Mouse (Mus musculus) heart, adult 8-10 months (tissue): ENCODE measurements around the gene Cept1. TPM values are rescaled to one million over a fixed set of nuclear protein-coding genes. Genes with fewer than 3 reads are reported as not detected.

Experiments
- DNase-seq: peaks from one replicate; pipeline ENCODE4 v3.0.0; 2022; ENCODE audit warnings: low spot score
- total RNA-seq, 4 experiments: library from RNA; stranded (reverse); gene quantifications; 2 replicates each; pipeline ENCODE4 v1.2.4; 2022

Cept1 gene
- total RNA-seq, 4 experiments from 2014 or later, result 15.9 to 23.5 (median 18.3) TPM

DNA sequence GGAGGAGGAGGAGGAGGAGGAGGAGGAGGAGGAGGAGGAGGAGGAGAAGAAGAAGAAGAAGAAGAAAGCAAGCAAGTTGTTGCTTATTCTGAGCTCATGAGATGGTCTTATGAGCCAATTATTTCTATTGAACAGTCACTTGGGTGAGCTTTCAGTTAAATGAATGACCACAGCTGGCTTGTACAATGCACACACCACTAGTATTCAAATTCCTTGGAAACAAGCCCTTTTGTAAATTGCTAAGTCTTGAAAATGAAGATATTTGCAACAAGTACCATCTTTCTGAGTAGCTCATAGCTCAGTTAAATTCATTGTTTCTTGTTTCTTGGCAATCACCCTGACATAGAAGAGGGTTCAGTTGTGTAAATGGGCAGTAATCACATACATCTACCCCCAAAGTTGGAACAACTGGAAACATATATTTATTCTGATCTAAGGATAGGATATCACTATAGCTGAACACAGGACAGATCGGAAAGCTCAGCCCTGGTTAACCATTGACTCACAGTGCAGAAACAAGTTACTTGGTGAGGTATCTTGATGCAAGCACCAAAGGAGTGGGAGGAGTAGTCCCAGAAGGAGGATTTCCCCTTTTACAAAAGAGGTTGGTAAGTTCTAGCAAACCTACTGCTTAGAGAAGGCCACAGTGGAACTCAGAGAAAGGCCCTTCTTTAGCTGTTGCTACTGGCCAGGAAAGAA lies 52.1 kb downstream of the Cept1 start:
- no peak for DNase-seq

DNA sequence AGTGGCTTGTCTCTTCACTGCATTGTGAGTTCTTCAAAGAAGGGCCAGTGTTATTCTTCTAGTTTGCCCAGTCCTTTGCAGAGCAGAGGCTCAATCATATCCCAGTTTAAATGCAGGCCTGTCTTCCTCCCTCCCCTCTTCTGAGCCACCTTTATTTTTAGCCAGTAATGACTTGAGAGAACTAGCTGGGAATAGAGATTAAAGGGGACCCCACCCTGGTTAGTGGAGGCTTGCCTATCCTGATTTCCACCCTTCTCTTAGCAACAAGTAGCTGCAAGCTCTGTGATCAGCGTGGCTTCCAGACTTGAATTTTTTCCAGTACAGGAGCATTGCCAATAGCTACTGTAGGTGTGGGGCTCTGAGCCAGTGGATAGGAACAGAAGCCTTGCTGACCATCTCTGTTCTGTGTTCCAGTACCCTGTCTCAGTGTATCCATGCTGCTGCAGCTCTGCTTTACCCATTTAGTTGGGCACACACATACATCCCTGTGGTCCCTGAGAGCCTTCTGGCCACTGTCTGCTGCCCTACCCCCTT lies 53.1 kb downstream of the Cept1 start:
- peak; percentile 39 for DNase-seq

DNA sequence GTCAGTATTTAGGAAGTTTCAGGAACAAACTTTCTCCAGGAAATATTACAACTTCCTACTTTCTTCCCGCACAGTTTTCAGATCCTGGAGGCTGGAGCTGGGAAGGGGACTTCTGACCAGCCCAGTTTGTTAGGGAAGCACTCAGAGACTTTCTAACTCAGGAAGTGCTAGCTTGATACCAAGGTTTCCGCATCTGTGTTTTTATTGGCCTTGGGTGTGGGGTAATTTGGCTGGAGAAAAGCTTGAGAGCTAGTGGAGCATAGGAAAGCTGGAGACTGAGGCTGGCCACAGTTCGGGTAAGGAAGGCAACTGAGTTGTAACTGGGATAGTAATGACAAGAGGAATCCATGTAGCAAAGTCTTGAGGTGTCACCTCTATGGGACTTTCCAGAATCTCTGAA lies 53.7 kb downstream of the Cept1 start:
- DNase-seq, result no peak

DNA sequence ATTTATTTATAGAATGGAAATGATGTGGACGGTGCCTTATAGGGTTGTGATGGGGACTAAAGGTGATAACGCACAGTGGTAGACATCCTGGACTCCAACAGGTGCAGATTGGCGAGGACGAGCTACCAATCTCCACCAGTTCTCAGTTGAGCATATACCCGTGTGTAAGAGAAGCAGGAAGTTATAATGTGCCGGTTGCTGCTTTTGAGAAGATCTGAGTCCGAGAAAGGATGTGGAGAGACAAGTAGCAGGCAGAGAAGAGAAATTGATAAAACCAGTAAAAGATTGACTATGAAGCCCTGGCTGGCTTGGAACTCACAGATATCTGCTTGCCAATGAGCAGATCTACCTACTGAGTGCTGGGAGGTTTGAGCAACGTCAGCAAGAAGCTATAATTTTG lies 54.4 kb downstream of the Cept1 start:
- no peak for DNase-seq

DNA sequence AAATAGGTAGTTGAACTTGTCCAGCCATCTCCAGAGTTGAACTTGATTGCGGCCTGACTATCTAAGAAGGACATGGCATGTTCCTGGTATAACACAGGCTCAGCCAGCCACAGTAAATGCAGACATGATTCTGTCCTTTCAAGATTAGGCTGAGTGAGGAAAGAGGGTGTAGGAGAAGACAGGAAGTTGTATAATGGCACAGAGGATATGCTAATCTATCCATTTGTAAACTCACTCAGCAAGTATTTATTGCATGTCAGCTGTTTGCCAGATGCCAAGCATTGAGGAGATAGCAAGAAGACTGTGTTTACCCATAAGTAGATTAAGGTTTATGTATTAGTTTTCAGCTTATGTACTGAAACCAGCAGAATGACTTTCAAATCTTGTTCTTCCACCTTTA lies 54.9 kb downstream of the Cept1 start:
- no peak for DNase-seq

DNA sequence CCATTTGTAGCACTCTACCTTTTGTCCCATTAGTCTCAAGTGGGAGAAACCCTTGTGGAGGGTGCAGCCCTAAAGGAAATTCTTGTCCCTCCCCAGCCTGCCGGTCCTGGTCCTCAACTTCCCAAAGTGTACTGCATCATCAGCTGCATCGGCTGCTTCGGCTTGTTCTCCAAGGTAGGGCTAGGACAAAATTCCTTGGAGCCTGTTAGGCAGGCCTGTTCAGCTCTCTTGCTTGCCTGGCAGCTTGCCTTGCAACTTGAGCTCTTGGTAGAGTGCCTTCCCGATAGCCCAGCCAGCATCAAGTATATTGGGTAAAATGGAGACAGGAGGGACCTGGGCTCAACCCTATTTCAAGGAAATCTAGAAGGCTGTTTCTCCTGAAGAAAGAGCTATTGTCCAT lies 57.4 kb downstream of the Cept1 start:
- no peak for DNase-seq

DNA sequence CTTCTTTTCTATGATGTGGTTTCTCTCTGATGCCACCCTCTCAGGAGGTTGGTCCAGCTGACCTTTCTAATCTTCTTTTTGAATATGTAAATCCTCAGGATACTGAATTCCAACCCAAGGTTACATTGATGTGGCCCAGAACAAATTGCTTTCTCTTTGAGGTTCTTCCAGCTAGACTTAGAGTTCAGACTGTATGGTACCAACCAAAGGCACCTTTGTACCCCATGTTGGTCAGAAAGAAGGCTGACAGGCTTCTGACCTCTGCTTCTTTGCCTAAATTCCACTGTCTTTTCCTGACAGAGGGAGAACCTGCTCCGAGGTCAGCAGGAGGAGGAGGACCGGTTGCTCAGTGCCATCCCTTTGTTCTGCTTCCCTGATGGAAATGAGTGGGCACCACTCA lies 60.1 kb downstream of the Cept1 start:
- DNase-seq, result no peak

DNA sequence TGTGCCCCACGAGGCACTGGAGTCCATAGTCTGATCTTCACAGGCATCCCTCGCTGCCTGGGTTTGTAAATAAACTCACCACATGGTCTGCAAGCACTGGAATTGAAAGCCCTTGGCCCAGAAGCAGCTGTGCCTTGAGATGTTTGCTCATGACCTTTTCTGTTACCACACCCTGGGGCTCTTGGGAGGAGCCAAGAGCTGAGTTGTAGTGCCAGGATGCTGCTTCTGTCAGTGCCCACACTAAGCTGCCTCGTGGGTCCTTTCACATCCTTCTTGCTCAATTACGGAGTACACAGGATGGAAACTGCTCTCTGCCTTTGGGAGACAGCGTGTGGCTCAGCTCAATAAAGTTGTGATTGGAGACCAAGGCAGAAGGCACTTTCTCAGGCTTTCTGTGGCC lies 61.8 kb downstream of the Cept1 start:
- DNase-seq, result no peak

DNA sequence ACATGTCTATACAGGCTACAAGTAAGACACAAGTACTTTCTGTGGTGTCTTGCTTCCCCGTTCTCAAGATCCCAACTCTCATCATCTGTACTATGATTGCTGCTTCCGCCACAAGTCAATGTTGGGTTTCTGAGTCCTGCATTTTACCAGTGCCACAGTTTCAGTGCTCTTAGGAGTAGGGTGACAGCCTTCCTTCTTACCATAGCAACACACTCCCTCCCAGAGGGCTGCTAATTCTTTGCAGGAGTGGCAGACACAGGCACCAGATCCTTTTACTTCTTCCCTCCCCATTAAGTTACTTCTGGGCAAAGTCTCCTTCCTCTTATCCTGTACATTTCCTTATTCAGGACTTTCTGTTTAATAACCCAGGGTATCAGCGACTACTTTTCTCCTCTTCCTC lies 62.7 kb downstream of the Cept1 start:
- no peak for DNase-seq

DNA sequence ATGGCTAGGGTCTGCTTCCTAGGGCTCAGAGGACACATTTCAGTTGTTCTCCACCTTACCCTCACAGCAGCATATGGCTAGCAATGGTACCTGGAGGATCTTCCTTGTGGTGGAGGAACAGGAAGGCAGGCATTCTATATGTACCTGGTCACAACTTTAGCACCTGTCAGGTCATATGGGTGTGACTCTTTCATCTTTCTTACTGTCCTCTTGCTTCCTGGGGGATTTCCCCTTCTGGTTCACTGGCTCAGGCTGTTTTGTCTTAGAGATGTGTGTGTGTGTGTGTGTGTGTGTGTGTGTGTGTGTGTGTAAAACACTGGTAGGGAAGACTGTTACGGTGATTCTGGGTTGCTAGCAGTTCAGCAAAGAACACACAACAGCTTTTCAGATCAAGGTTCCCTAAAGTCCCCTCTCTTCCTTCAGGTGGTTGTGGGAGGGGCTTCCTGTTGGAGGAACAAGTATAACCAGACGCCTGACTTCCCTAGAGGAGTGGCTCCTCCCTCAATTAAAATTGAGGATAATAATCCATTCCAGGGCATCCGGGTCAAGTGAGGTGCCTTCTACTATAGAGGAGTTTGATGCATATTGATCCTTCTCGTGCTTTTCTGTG lies 63.7 kb downstream of the Cept1 start:
- no peak for DNase-seq

DNA sequence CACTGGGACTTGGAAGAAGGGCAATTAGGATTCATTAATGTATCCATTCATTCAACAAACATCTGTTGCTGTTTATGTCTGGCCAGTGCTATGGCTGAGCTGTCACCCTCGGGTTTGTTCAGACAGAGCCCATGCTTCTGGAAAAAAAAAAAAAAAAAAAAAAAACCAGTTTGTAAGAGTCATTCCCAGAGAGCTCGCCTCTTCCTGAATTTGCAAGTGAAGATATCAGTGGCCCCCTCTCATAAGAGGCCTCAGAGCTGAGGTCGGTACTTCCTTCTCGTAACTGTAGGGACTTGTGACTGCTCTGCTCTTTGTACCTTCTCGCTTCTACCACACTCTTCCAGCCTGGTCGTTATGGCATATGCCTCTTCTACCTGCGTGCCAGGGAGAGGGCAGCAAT lies 64.3 kb downstream of the Cept1 start:
- no peak for DNase-seq

DNA sequence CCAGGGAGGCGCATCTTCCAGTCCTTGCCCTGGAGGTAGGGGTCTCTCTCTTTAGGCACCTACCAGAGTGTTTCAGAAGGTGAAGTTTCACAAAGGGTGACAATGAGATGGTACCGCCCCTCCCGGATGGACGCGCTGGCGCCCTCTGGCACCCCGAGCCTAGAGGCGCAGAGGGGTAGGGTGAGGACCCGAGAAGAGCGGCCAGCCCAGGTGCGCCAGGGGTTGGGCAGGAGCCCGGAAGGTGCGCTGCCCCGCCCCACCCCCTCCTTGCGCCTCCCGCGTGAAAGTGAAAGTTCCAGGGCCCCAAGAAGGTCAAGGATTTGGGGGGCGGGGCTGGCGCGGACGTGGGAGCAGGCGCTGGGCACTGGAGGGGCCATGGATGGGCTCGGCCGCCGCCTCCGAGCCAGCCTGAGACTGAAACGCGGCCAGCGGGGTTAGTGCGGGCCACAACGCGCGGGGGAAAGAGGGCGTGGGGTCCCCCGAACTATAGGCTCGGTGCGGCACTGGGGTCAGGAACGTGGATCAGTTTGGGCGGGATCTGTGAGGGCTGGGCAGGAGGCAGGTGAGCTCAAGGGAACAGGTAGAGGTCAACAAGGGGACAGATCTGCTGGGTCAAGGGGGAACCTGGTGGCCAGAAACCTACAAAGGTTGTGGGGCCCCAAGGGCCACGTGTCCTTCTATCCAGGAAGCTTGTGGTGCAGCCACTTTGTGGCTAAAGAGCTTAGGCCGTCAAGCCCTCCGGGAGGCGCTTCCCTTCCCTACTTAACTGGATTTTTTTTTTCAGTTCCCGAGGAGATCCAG lies 65.1 kb downstream of the Cept1 start, which contains the start of gene Dennd2d:
Gene Dennd2d, plus strand, starts transcription at position 125 of the 801 bp plus-strand sequence.
- DNase-seq, result no peak

DNA sequence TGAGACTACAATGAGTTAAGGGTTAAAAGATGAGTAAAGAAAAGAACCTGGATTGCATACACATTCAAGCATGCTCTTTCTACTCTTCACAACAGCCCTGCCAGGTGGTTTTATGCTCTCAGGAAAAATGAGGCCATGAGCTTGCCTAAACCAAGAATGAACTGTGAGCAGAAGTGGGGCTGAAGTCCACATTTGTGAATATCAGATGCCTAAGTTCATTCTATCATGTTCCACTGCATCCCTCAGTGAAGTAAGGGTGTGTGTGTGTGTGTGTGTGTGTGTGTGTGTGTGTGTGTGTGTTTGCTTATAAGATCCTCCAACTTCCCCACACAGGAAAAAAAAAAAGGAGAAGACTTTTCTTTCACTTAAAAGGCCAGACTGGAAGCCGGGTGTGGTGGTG lies 70.7 kb downstream of the Cept1 start:
- no peak for DNase-seq

DNA sequence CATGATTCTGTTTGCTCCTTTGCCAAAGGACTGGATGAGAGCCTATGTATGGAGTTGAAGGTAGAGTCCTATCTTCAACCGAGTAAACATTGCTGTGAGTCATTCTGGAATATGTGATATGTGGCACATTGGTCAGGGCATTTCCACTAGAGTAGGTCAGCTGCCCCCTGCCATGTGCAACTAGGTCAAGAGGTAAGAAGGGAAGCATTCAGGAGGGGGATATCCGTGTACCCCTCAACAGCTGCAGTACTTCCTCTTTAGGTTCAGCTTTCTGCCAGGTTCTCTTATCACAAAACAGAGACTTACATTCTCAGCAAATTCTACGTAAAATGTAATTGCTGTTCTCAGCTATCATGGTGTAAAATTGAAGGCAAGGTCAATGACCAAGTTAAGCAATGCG lies 73.4 kb downstream of the Cept1 start:
- DNase-seq, result no peak

DNA sequence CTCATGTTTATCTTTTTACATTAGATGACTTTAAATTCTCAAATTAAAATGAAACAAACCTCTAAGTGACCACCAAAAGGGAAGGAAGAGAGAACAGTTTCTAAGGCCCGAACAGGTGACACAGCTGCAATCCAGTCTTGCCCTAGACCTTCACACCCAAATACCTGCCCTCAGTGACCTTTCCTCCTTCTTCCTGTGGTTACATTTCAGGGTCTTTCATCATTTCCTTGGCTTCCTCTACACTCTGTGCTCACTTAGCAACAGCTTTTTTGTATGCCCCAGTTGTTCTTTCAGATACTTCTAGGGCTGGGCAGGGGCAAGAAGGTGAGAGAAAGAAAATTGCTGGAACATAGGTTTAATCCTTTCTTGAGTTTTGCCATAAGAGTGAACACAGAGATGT lies 82.9 kb downstream of the Cept1 start:
- DNase-seq, result no peak

DNA sequence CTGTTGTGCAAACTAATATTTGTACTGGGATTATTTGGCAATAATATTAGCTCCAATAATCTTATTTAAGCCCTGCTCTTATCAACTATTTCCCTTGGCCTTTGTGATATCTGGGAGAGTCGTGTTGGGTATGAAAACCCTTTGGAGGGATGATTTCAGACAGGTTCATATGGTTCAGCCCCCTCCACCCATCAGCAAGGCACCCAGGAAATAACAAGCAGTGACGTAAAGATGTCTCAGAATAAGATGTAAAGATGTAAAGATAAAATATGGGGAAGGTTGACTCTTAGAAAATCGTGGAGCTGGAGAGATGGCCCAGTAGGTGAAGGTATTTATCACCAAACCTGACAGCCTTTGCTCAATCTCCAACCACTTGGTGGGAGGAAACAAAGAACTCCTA lies 85.1 kb downstream of the Cept1 start:
- DNase-seq, result no peak

DNA sequence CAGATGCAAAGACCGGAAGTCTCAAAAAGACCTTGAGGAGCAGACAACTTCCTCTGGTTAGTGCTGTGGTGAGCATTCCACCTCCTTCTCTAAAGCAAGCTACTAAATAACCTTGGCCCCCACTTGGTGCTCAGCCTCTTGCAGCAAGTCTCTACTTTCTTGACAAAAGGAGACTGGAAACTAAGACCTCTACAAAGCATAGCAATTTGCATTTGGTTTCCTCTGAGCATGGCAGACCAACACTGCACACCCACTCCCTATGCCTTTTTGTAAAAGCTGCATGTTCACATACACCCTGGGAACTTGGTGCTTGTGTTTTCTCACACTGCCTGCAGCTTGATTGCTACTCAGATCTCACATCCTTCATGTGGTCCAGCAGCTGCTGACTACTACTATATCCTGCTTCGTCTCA lies 85.5 kb downstream of the Cept1 start:
- DNase-seq, result no peak

DNA sequence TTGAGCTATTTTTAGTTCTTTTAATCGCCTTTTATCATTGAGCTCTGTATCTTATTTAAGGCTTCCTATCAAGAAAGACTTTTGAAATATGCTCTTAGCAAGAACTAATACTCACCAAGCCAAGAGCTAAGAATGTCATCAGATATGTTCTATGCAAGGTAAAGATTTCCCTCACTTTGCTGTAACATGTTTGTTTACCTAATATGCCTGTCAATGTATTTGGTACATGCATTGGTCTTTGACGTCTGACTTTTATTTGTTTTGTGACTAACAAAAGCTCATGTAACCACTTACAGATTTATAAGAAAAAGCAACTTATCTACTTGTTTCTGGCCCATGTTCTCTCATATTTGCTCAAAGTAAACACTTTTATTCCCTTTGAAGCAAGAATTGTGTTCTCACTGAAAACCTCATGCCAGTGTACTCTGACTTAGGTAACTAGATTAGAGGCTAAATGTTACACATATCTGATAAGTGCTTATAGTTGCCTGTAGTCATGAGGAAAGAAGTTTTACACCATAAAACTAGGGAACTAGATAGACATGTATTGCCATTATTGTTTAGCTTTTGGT lies 90.2 kb downstream of the Cept1 start:
- DNase-seq, result no peak

DNA sequence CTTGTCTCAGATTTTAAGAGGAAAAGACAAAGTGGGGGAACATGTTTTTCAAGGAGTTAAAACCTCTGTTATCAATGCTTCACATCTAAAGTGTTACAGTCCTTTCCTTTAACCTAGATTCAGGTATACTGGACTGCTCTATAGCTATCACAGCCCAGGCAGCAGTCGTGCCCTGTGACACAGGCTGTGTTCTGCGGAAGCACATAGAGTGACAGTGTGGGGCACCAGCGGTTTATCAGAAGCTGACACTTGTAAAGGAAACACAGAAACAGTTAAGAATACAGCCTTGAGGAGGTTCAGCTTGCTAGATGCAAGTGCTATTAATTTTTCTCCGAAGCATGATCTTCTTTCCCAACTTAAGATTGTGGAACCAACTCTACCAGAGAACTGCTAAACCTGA lies 95.0 kb downstream of the Cept1 start:
- DNase-seq, result no peak
